Mouse (Mus musculus) lung, embryonic 14.5 days (tissue): Measurements from ENCODE around the gene Nkd2. TPM values are rescaled to one million over a fixed set of nuclear protein-coding genes. Genes with fewer than 3 reads are reported as not detected.

ENCODE experiments used
- ATAC-seq: fragments of 200-750 bp; cut with Nextera tagmentation; 2 replicates; pipeline ENCODE4 v1.8.0; 2017; ENCODE audit warnings: mild to moderate bottlenecking, moderate TSS enrichment, moderate library complexity; ENCODE audit not compliant: insufficient read depth
- DNase-seq: peaks from one replicate; pipeline ENCODE4 v3.0.0-alpha.2; 2015
- H3K27ac ChIP-seq: fragments of 300-500 bp; sonication (generic); 2 replicates; pipeline ENCODE4 v1.5.1; 2014; ENCODE audit warnings: low read depth, mild to moderate bottlenecking, moderate library complexity
- H3K27me3 ChIP-seq: fragments of 300-500 bp; sonication (generic); 2 replicates; pipeline ENCODE4 v1.6.1; 2014; ENCODE audit warnings: low read length, control low read depth; ENCODE audit not compliant: insufficient read depth
- H3K36me3 ChIP-seq: fragments of 300-500 bp; sonication (generic); 2 replicates; pipeline ENCODE4 v1.6.1; 2014; ENCODE audit warnings: control low read depth; ENCODE audit not compliant: insufficient read depth
- H3K4me1 ChIP-seq: fragments of 300-500 bp; sonication (generic); 2 replicates; pipeline ENCODE4 v1.6.1; 2014; ENCODE audit warnings: antibody characterized with exemption, control low read depth; ENCODE audit not compliant: insufficient read depth
- H3K4me2 ChIP-seq: fragments of 300-500 bp; sonication (generic); 2 replicates; pipeline ENCODE4 v1.6.1; 2014; ENCODE audit warnings: mild to moderate bottlenecking
- H3K4me3 ChIP-seq: fragments of 300-500 bp; sonication (generic); 2 replicates; pipeline ENCODE4 v1.5.1; 2014; ENCODE audit warnings: low read depth, low read length
- H3K9ac ChIP-seq: fragments of 300-500 bp; sonication (generic); 2 replicates; pipeline ENCODE4 v1.6.1; 2014
- H3K9me3 ChIP-seq: fragments of 300-500 bp; sonication (generic); 2 replicates; pipeline ENCODE4 v1.6.1; 2016; ENCODE audit warnings: low read depth, low read length, control low read depth
- CTCF ChIP-seq: IDR thresholded peaks from 2 replicates; pipeline ENCODE4 v1.5.1; 2016; ENCODE audit warnings: antibody characterized with exemption, low read depth
- WGBS: fragments of 180-500 bp; shearing (Covaris S2); extraction: QIAGEN DNeasy Blood & Tissue Kit; methylation state at CpG from one replicate; pipeline ENCODE4 v1.1.7; 2014; 5-methylcytosine and 5-hydroxymethylcytosine counted together
- polyA plus RNA-seq: library from polyadenylated mRNA; unstranded; fragments of >200 nt; fragmentation: Nextera tagmentation; extraction: Ambion mirVana; gene quantifications from 2 replicates; pipeline ENCODE4 v1.2.1, GENCODE M21; 2014

Gene Nkd2
- 4.6 and 4.8 TPM in 2 replicates for polyA plus RNA-seq

DNA sequence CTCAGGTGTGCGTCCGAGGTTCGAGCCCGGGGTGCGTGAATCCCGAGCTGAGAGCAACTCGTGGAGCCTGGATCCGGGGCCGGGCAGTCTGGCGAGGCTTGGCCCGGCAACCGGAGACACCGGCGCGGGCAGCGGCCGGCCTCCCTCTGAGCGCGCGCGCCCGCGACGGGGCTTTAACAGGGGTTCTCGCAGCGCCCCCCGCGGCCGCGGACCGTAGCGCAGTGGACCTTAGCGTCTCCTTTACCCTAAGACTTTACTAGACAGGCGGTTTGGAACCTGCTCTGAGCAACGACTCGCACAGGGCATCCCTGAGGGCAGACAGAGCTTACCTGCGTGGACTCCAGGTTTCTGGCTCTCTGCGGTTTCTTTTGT is at the start of gene Nkd2:
Nkd2 (minus strand) TSS at position 167 of the 372 bp plus-strand sequence.
- ATAC-seq (peak; percentile 92), DNase-seq (peak; percentile 93)
- Histone ChIP-seq H3K4me3 (peak within 1 kb of the TSS; percentile 53), H3K4me1 (no peaks in the 10 kb centered on the region; the same call in 1 of the 2 replicates), H3K9ac (peak within 1 kb of the TSS; percentile 56), H3K27ac (no peak within 1 kb of the TSS), H3K36me3 (no peaks in the 10 kb centered on the region), H3K9me3 (no peaks in the 10 kb centered on the region), H3K27me3 (peaks cover 20% of the 10 kb centered on the region), H3K4me2 (peak within 1 kb of the TSS; percentile 88)
- under 1% methylated on average over 38 of the region's 38 CpGs for WGBS
- TF ChIP-seq CTCF = peak; percentile 76

DNA sequence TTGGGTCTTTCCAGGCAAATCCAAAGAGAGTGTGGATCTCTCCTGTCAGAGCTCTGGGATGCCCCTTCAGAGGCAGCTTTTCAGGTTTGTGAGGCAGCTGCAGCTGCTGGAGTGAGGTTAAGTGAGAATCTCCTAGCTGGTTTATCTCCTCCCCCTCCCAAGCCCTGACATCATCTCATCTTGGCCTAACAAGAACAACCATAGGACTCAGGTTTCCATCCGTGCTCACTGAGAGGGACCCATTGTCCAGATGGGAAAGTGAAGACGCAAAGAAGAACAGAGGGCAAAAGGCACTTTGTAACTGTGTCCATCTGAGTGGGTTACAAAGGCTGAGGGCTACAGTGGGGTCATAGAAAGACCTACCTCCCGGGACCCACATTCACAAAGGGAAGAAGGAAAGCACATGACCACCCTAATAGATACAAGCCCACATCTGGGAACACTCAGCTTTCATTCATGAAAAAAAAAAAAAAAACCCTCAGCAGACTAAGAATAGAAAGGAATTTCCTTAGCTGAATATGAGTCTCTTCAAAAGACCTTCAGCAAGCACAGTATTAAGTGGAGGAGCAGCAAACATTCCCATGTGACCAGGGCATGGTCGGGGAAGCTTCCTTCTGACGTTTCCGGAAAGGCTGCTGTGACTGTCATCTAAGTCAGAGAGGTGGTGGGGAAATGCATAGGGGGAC is 45.2 kb upstream of the Nkd2 start:
- Histone ChIP-seq H3K4me2 (no peak overlapping the region), H3K27me3 (no peaks in the 10 kb centered on the region), H3K27ac (0 out of 2 replicates have a peak overlapping the region, but pooled peaks have one; percentile 5), H3K9ac (no peak overlapping the region), H3K4me3 (no peak overlapping the region), H3K36me3 (no peaks in the 10 kb centered on the region), H3K9me3 (no peaks in the 10 kb centered on the region), H3K4me1 (peaks cover 4% of the 10 kb centered on the region; the same call in 1 of the 2 replicates)
- no peak for TF ChIP-seq CTCF
- DNase-seq = peak; percentile 68
- peak; percentile 89 for ATAC-seq
- 26% methylated on average over 6 of the region's 6 CpGs for WGBS

DNA sequence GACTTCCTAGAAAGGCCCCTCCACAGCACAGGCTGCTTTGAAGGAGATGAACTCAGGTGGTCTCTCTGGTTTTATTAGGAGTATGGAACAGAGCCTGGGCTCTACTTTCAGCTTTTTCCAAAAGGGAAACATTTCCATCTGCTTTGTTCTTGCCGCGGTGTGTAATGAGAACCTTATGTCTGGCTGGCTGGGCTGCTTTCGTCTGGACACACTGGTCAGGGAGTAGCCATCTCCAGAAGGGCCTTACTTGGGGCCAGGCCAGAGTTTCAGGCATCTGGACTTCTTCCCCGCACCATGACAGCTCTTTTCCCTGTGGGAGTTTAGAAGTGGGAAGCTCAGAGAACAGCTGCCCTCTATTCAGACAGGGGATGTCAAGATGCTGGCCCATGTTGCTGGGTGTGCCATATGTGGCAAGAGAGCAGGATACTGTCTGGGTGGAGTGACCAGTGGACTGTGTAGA is 40.0 kb upstream of the Nkd2 start:
- H3K4me1 ChIP-seq = peaks cover 2% of the 10 kb centered on the region; the same call in 1 of the 2 replicates
- H3K9ac ChIP-seq = no peak overlapping the region
- H3K36me3 ChIP-seq = no peaks in the 10 kb centered on the region
- WGBS = 56% methylated on average over 4 of the region's 4 CpGs
- ATAC-seq = peak; percentile 76
- DNase-seq = peak; percentile 54
- no peak overlapping the region for H3K27ac ChIP-seq
- H3K27me3 ChIP-seq = no peaks in the 10 kb centered on the region
- no peak overlapping the region for H3K4me2 ChIP-seq
- no peak for TF ChIP-seq CTCF
- H3K9me3 ChIP-seq = no peaks in the 10 kb centered on the region
- H3K4me3 ChIP-seq = no peak overlapping the region

DNA sequence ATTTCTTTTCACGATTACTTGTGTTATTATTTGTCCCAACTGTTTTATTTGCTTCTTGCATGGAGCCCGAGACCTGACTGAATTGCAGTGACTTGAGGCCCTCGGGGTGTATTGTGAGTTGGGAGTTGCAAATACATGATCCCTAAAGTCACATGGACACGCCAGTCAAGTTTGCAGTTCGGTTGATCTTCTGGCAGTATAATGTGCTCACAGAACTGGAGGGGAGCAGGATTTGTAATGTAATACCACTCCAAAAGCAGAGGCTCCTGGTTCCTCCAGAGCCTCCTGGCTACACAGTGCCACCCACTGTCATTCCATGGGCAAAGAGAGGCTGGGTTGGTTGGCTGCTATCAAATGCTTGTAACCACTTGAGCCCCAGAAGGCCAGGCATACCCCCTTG is 39.2 kb upstream of the Nkd2 start:
- no peak overlapping the region for H3K4me2 ChIP-seq
- ATAC-seq (no peak), DNase-seq (no peak)
- H3K27me3 ChIP-seq = no peaks in the 10 kb centered on the region
- no peaks in the 10 kb centered on the region for H3K4me1 ChIP-seq
- H3K4me3 ChIP-seq = no peak overlapping the region
- no peaks in the 10 kb centered on the region for H3K36me3 ChIP-seq
- H3K27ac ChIP-seq = no peak overlapping the region
- no peak overlapping the region for H3K9ac ChIP-seq
- no peaks in the 10 kb centered on the region for H3K9me3 ChIP-seq
- no peak for TF ChIP-seq CTCF
- WGBS = 74% methylated on average over 5 of the region's 5 CpGs

DNA sequence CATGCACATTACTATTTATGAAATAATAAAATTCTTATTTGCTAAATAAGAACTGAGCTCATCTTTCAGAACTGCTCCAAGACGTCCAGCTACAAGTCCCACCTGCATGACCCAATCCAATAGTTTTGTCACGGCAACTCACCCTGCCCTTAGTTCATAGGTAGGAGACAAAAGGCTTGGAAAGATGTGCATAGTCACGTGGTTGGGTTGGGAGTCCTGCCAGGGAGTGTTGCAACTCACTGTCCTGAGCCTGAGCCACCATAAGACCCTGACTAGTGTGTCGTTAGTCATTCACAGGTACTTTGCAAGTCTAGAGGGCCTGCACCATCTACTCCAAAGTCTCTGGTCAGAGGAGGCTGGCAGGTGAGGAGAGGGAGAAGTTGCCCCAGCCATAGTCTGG is 38.6 kb upstream of the Nkd2 start:
- Histone ChIP-seq H3K9me3 (no peaks in the 10 kb centered on the region), H3K36me3 (no peaks in the 10 kb centered on the region), H3K4me2 (no peak overlapping the region), H3K4me1 (no peaks in the 10 kb centered on the region), H3K4me3 (no peak overlapping the region), H3K9ac (no peak overlapping the region), H3K27me3 (no peaks in the 10 kb centered on the region), H3K27ac (no peak overlapping the region)
- WGBS = 68% methylated on average over 4 of the region's 4 CpGs
- no peak for ATAC-seq
- DNase-seq = no peak
- TF ChIP-seq CTCF = no peak

DNA sequence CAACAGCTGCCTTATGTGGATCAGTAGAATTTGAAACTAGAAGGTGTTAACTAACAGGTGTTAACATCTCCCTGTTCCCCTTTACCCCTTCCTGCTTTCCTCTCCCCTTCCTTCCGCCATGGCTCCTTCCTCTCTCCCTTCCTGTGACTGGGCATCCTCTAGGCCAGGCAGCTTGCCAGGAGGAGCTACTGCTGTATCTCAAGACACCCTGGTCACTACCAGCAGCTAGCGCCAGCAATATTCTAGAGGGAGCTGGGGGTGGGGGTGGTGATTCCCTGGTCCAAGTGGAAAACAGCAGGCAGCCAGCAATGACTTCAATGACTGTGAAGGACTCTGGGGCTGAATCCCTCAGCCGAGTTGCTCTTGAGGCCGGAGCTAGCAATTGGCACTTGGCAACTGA is 38.2 kb upstream of the Nkd2 start:
- Histone ChIP-seq H3K36me3 (no peaks in the 10 kb centered on the region), H3K4me1 (no peaks in the 10 kb centered on the region), H3K9ac (no peak overlapping the region), H3K9me3 (no peaks in the 10 kb centered on the region), H3K27ac (no peak overlapping the region), H3K4me2 (no peak overlapping the region), H3K4me3 (no peak overlapping the region), H3K27me3 (no peaks in the 10 kb centered on the region)
- DNase-seq = peak; percentile 24
- TF ChIP-seq CTCF = no peak
- 75% methylated on average over 4 of the region's 4 CpGs for WGBS
- no peak for ATAC-seq

DNA sequence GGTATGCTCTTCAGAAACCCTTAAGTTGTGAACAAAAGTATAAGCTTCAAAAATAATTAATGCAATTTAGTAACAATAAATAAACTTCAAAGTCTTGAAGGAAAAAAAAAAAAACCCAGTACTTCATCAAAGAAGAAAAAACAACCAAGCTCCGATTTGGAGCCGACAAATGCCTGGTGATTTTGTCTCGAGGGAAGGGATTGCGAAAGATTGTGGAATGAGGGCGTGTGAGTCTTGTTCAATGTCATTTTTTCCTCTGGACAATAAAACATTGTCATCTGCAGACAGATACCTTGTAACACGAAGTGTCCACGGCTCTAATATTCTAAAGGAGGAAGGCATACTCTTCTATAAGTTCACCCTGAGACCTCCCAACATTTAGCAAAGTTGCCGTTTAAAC is 33.9 kb upstream of the Nkd2 start:
- no peaks in the 10 kb centered on the region for H3K4me1 ChIP-seq
- no peaks in the 10 kb centered on the region for H3K36me3 ChIP-seq
- 53% methylated on average over 8 of the region's 8 CpGs for WGBS
- TF ChIP-seq CTCF = no peak
- H3K9me3 ChIP-seq = no peaks in the 10 kb centered on the region
- ATAC-seq (no peak), DNase-seq (no peak)
- no peak overlapping the region for H3K4me3 ChIP-seq
- H3K27ac ChIP-seq = no peak overlapping the region
- H3K4me2 ChIP-seq = no peak overlapping the region
- H3K27me3 ChIP-seq = no peaks in the 10 kb centered on the region
- H3K9ac ChIP-seq = no peak overlapping the region
